Mouse (Mus musculus) retina, embryonic 14.5 days (tissue): ENCODE measurements around the gene Men1.

Source experiments
- DNase-seq: peaks from one replicate; pipeline ENCODE4 v3.0.0-alpha.2; 2015; ENCODE audit warnings: low spot score

Gene Men1

DNA sequence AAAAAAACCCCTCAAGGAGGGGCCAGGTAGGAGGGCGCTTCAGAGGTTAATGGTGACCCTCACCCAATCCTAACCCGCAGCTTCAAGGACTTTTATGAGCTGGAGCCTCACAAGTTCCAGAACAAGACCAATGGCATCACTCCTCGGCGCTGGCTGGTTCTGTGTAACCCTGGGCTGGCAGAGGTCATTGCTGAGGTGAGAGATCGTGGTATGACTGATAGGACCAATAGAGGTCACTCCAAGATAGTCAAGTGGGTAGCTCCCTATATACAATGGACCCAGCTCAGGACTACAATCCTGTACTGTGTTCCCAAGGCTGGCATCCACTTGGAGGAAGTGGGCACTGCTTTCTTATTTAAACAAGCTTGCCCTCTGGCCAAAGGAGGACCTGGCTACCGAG is 55.5 kb downstream of the Men1 start:
- DNase-seq: no peak
